Mouse (Mus musculus): ENCODE measurements around the gene Exoc3. TPM values are rescaled to one million over a fixed set of nuclear protein-coding genes. Genes with fewer than 3 reads are reported as not detected.

The Exoc3 gene
- polyA plus RNA-seq, 1 experiment from 2014 or later: 87.2 TPM

GRCm38 (mm10) chr13:74121795-74122330, 86.7 kb downstream of the Exoc3 start:
- no peaks in the 10 kb centered on the region for H3K9me3 ChIP-seq (replicated peaks)
- 0 out of 2 replicates have a peak overlapping the region, but pooled peaks have one; percentile 50 for H3K4me3 ChIP-seq
- H3K36me3 ChIP-seq: no peaks in the 10 kb centered on the region
- 37% methylated on average over 14 of the region's 14 CpGs for WGBS
- H3K4me1 ChIP-seq: peaks cover 7% of the 10 kb centered on the region
- H3K27ac ChIP-seq: no peak overlapping the region
- H3K27me3 ChIP-seq (ENCODE audit: low read depth, poor library complexity, severe bottlenecking): peaks cover 86% of the 10 kb centered on the region
- DNase-seq (ENCODE audit: low spot score): no peak

- H3K4me3 ChIP-seq: peak within 1 kb of the TSS; percentile 50
- peaks cover 81% of the 10 kb centered on the region for H3K27me3 ChIP-seq (ENCODE audit: low read depth, poor library complexity, severe bottlenecking)
- peaks cover 7% of the 10 kb centered on the region for H3K4me1 ChIP-seq
- DNase-seq (ENCODE audit: low spot score): peak; percentile 50
- WGBS: under 1% methylated on average over 35 of the region's 35 CpGs
- no peaks in the 10 kb centered on the region for H3K9me3 ChIP-seq (replicated peaks)
- no peaks in the 10 kb centered on the region for H3K36me3 ChIP-seq
- no peak within 1 kb of the TSS for H3K27ac ChIP-seq
Measured at GRCm38 (mm10) chr13:74121141-74121602, 87.4 kb downstream of the Exoc3 start, which contains the start of gene Slc9a3. Gene Slc9a3, plus strand, starts transcription at chr13:74121457.

Other genes starting within 250 kb of the Exoc3 start
- gene Zdhhc11, start 244.9 kb downstream of the Exoc3 start, polyA plus RNA-seq (2016; fragmentation: Nextera tagmentation; extraction: Ambion mirVana): not detected in 2 replicates
- 0.20 and 0.25 TPM in 2 replicates for gene Tppp, start 199.3 kb downstream of the Exoc3 start, polyA plus RNA-seq (2016; fragmentation: Nextera tagmentation; extraction: Ambion mirVana)
- 21.2 and 27.7 TPM in 2 replicates for gene Cep72, start 146.4 kb downstream of the Exoc3 start, polyA plus RNA-seq (2016; fragmentation: Nextera tagmentation; extraction: Ambion mirVana)
- gene Slc9a3, start 87.3 kb downstream of the Exoc3 start, polyA plus RNA-seq (2016; fragmentation: Nextera tagmentation; extraction: Ambion mirVana): not detected in 2 replicates
- gene Ahrr, start 83.6 kb upstream of the Exoc3 start, polyA plus RNA-seq (2016; fragmentation: Nextera tagmentation; extraction: Ambion mirVana): 1.1 TPM in 2 replicates
- gene Pdcd6, start 108.8 kb upstream of the Exoc3 start, polyA plus RNA-seq (2016; fragmentation: Nextera tagmentation; extraction: Ambion mirVana): 134 and 136 TPM in 2 replicates
- 257 and 263 TPM in 2 replicates for gene Sdha, start 141.5 kb upstream of the Exoc3 start, polyA plus RNA-seq (2016; fragmentation: Nextera tagmentation; extraction: Ambion mirVana)
- 52.7 and 54.0 TPM in 2 replicates for gene Ccdc127, start 141.6 kb upstream of the Exoc3 start, polyA plus RNA-seq (2016; fragmentation: Nextera tagmentation; extraction: Ambion mirVana)
- not detected in 2 replicates for gene Lrrc14b, start 155.3 kb upstream of the Exoc3 start, polyA plus RNA-seq (2016; fragmentation: Nextera tagmentation; extraction: Ambion mirVana)
- 5.0 and 5.9 TPM in 2 replicates for gene Zfp72, start 182.1 kb upstream of the Exoc3 start, polyA plus RNA-seq (2016; fragmentation: Nextera tagmentation; extraction: Ambion mirVana)
- gene Ftl1-ps1, start 191.0 kb upstream of the Exoc3 start, polyA plus RNA-seq (2016; fragmentation: Nextera tagmentation; extraction: Ambion mirVana): 72.3 and 80.5 TPM in 2 replicates